Mouse (Mus musculus): ENCODE measurements around the gene Tex38. TPM values are rescaled to one million over a fixed set of nuclear protein-coding genes. Genes with fewer than 3 reads are reported as not detected.

Tex38 gene
- total RNA-seq (2022): under 1 TPM in 2 of 4 experiments, not detected in 2; 0.43 to 0.85 TPM

GRCm38 (mm10) chr4:115780918-115781317 lies at the start of gene Tex38:
Tex38 (minus strand) TSS chr4:115781018.
- DNase-seq (ENCODE audit: low spot score in 2 of 2): no peak

GRCm38 (mm10) chr4:115830491-115830890 lies 49.7 kb upstream of the Tex38 start:
- no peak for DNase-seq (ENCODE audit: low spot score in 2 of 2)

GRCm38 (mm10) chr4:115828572-115828902 lies 47.7 kb upstream of the Tex38 start:
- DNase-seq (ENCODE audit: low spot score in 2 of 2): no peak

- DNase-seq (ENCODE audit: low spot score in 2 of 2): no peak
Measured at GRCm38 (mm10) chr4:115827888-115828571, 47.2 kb upstream of the Tex38 start, which contains the start of gene Mob3c. Mob3c (plus strand) TSS chr4:115828092.

GRCm38 (mm10) chr4:115827535-115827887 lies 46.7 kb upstream of the Tex38 start:
- DNase-seq (ENCODE audit: low spot score in 2 of 2): no peak

- no peak for DNase-seq (ENCODE audit: low spot score in 2 of 2)
Measured at GRCm38 (mm10) chr4:115827066-115827465, 46.2 kb upstream of the Tex38 start.

- DNase-seq (ENCODE audit: low spot score in 2 of 2): no peak
Measured at GRCm38 (mm10) chr4:115825271-115825670, 44.5 kb upstream of the Tex38 start.

GRCm38 (mm10) chr4:115824178-115824577 lies 43.4 kb upstream of the Tex38 start:
- DNase-seq (ENCODE audit: low spot score in 2 of 2): no peak

- DNase-seq (ENCODE audit: low spot score in 2 of 2): no peak
Measured at GRCm38 (mm10) chr4:115821928-115822327, 41.1 kb upstream of the Tex38 start.

- no peak for DNase-seq (ENCODE audit: low spot score in 2 of 2)
Measured at GRCm38 (mm10) chr4:115821431-115821830, 40.6 kb upstream of the Tex38 start.

- DNase-seq (ENCODE audit: low spot score in 2 of 2): no peak
Measured at GRCm38 (mm10) chr4:115820944-115821343, 40.1 kb upstream of the Tex38 start.

GRCm38 (mm10) chr4:115820199-115820598 lies 39.4 kb upstream of the Tex38 start:
- no peak for DNase-seq (ENCODE audit: low spot score in 2 of 2)

- DNase-seq (ENCODE audit: low spot score in 2 of 2): no peak
Measured at GRCm38 (mm10) chr4:115815606-115816005, 34.8 kb upstream of the Tex38 start.

- no peak for DNase-seq (ENCODE audit: low spot score in 2 of 2)
Measured at GRCm38 (mm10) chr4:115812326-115812725, 31.5 kb upstream of the Tex38 start.

- no peak for DNase-seq (ENCODE audit: low spot score in 2 of 2)
Measured at GRCm38 (mm10) chr4:115799981-115800380, 19.2 kb upstream of the Tex38 start.

GRCm38 (mm10) chr4:115795360-115795759 lies 14.5 kb upstream of the Tex38 start:
- DNase-seq (ENCODE audit: low spot score in 2 of 2): no peak

GRCm38 (mm10) chr4:115790864-115791263 lies 10.0 kb upstream of the Tex38 start:
- DNase-seq (ENCODE audit: low spot score in 2 of 2): no peak

GRCm38 (mm10) chr4:115785511-115786034 lies 4.8 kb upstream of the Tex38 start:
- no peak for DNase-seq (ENCODE audit: low spot score in 2 of 2)

GRCm38 (mm10) chr4:115784769-115785510 lies 4.1 kb upstream of the Tex38 start, which contains the start of gene Atpaf1:
Atpaf1 (plus strand) TSS chr4:115784812.
- DNase-seq (ENCODE audit: low spot score in 2 of 2): peak; percentile 64 to 76

GRCm38 (mm10) chr4:115782026-115782805 lies 1.4 kb upstream of the Tex38 start:
- DNase-seq (ENCODE audit: low spot score in 2 of 2): no peak

- peak in 1 of 2 experiments; percentile 18 for DNase-seq (ENCODE audit: low spot score in 2 of 2)
Measured at GRCm38 (mm10) chr4:115780269-115780668, 549 bp downstream of the Tex38 start.

GRCm38 (mm10) chr4:115777627-115778026 lies 3.2 kb downstream of the Tex38 start:
- DNase-seq (ENCODE audit: low spot score in 2 of 2): no peak

Data from layer of hippocampus, adult 8-10 months (tissue).